Mouse (Mus musculus) layer of hippocampus, postnatal 10 days (tissue): ENCODE data around the gene Sin3a. TPM values are rescaled to one million over a fixed set of nuclear protein-coding genes. Genes with fewer than 3 reads are reported as not detected.

ENCODE experiments used
- DNase-seq, 2 experiments: peaks; one replicate each; pipeline ENCODE4 v3.0.0; 2021; ENCODE audit warnings: low spot score in 2 of 2
- total RNA-seq, 2 experiments: library from RNA; stranded (reverse); gene quantifications; 2 replicates each; pipeline ENCODE4 v1.2.3; 2021

Gene Sin3a
- total RNA-seq, 2 experiments from 2014 or later: 36.2 to 36.4 TPM

GRCm38 (mm10) chr9:57166173-57166572 lies 94.3 kb downstream of the Sin3a start:
- DNase-seq: no peak

GRCm38 (mm10) chr9:57168411-57168810 lies 96.6 kb downstream of the Sin3a start:
- no peak for DNase-seq

Other genes starting within 250 kb of the Sin3a start
- gene Odf3l1, start 207.4 kb upstream of the Sin3a start, total RNA-seq: under 1 TPM in 1 of 2 experiments, not detected in 1; 0.34 TPM
- gene Cspg4, start 207.0 kb upstream of the Sin3a start, total RNA-seq: 10 to 100 TPM; 37.0 to 37.5 TPM
- gene Snx33, start 143.7 kb upstream of the Sin3a start, total RNA-seq: 1 to 10 TPM; 4.8 to 5.3 TPM
- 10 to 100 TPM; 50.6 to 51.6 TPM for gene Imp3, start 134.6 kb upstream of the Sin3a start, total RNA-seq
- gene Snupn, start 121.2 kb upstream of the Sin3a start, total RNA-seq: 10 to 100 TPM; 18.6 to 18.7 TPM
- 10 to 100 TPM; 35.3 TPM for gene Ptpn9, start 77.1 kb upstream of the Sin3a start, total RNA-seq
- 100 to 1,000 TPM; 138 to 140 TPM for gene Man2c1, start 58.6 kb downstream of the Sin3a start, total RNA-seq
- gene Neil1, start 76.3 kb downstream of the Sin3a start, total RNA-seq: 1 to 10 TPM; 7.8 to 8.1 TPM
- gene Commd4, start 86.3 kb downstream of the Sin3a start, total RNA-seq: 10 to 100 TPM; 77.8 to 98.0 TPM
- gene Trcg1, start 164.5 kb downstream of the Sin3a start, total RNA-seq: not detected
- gene 1700017B05Rik, start 190.6 kb downstream of the Sin3a start, total RNA-seq: 10 to 100 TPM; 22.5 to 26.7 TPM